Mouse (Mus musculus): ENCODE measurements around the gene Dera. TPM values are rescaled to one million over a fixed set of nuclear protein-coding genes. Genes with fewer than 3 reads are reported as not detected.
A peak's percentile ranks its signal among the peaks of the same experiment; 100 is the strongest.

The Dera gene
- polyA plus RNA-seq, 1 experiment from 2014 or later: 12.6 TPM

DNA sequence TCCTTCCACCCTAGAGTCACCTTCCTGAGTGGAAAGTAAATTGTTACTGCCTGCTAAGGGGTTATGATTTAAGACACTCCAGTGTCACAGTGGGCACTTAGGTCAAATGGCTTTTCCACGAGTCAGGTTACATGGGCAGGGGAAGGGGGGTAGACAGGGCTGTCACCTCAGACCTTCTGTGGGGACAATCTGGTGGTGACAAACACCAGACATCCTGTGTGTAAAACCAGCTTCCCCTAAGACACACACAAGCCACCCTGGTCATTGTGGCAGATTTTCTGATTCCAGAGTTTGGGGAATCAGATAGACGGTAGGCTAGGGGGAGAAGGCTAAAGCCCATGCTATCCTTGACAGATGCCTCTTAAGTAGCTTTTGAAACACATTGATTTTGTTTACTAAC lies 41.1 kb downstream of the Dera start:
- no peaks in the 10 kb centered on the region for H3K27me3 ChIP-seq
- 0 out of 2 replicates have a peak, but pooled peaks cover 2% of the 10 kb centered on the region for H3K4me1 ChIP-seq (replicated peaks)
- no peak overlapping the region for H3K9ac ChIP-seq
- no peak for ATAC-seq (ENCODE audit: low FRiP score, low read depth)
- H3K4me3 ChIP-seq: no peak overlapping the region
- peaks cover 5% of the 10 kb centered on the region; the same call in 1 of the 2 replicates for H3K9me3 ChIP-seq
- WGBS: 81% methylated on average over 2 of the region's 2 CpGs
- no peak overlapping the region for H3K4me2 ChIP-seq
- no peak overlapping the region for H3K27ac ChIP-seq (replicated peaks)
- H3K36me3 ChIP-seq: 0 out of 2 replicates have a peak, but pooled peaks cover 3% of the 10 kb centered on the region

DNA sequence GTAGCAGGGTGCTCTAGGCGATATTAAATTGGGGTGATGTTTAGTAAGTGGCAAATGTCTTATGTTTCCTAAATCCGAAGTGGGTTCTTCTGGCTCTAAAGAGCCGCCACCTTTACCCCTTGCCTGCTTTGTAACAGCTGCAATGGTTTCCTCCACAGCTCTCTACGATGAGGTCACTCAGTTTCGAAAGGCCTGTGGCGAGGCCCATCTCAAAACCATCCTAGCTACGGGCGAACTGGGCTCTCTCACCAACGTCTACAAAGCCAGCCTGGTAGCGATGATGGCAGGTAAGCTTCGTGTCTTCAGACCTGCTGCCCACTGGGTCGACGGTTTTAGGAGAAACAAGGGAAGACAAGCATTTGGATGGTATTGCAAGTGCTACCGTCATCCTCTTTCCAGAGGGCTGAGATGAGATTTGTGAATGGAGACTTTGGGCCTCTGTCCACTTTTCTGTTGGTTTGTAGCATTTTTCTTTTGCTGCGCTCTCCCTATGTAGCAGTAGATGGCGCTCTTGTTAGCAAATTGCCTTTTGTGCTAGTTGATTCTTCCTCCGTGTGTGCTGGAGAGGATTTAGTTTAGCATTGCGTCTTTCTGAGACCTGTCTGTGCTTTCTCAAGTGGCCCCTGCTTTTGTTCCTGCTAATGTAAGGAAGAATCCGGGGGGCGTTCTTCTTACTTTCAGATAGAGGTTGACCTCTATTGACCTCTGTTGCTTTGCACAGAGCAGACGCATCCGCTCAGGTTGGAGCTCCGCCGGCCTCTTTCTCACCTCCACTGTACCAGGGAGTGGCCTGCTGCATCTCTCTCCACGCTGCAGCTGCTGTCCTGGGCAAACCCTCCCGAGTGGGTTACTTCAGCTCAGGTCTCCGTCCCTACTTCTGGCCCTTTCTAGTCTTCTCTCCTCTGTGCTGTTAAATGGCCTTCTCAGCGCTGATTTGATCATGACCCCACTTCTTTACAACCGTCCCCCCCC lies 42.5 kb downstream of the Dera start:
- H3K36me3 ChIP-seq: 0 out of 2 replicates have a peak, but pooled peaks cover 3% of the 10 kb centered on the region
- H3K9ac ChIP-seq: no peak overlapping the region
- H3K4me2 ChIP-seq: no peak overlapping the region
- WGBS: 75% methylated on average over 29 of the region's 29 CpGs
- peaks cover 5% of the 10 kb centered on the region; the same call in 1 of the 2 replicates for H3K9me3 ChIP-seq
- H3K27ac ChIP-seq (replicated peaks): no peak overlapping the region
- 0 out of 2 replicates have a peak, but pooled peaks cover 2% of the 10 kb centered on the region for H3K4me1 ChIP-seq (replicated peaks)
- H3K27me3 ChIP-seq: no peaks in the 10 kb centered on the region
- no peak overlapping the region for H3K4me3 ChIP-seq
- ATAC-seq (ENCODE audit: low FRiP score, low read depth): peak; percentile 72; the same call in 1 of the 2 replicates

DNA sequence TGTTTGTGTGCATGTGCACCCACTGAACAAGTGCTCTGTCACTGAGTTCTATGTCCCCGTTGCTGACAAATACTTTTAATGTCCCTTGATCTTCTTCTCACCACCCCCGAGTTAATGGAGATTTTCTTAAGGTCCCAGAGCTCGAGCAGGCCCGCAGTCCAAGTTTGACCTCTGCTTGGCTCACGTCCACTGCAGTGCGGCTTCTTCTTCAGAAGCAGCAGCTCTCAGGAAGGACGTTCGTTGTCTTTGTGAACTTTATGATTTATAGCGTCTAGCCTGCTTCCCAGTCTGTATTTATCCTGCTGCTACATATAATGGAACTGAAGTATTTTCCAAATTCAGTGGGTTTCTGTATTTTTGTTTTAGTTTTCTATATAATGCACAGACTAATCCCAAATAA lies 44.9 kb downstream of the Dera start:
- Histone ChIP-seq H3K4me1 (replicated peaks) (0 out of 2 replicates have a peak, but pooled peaks cover 2% of the 10 kb centered on the region), H3K27me3 (no peaks in the 10 kb centered on the region), H3K27ac (replicated peaks) (no peak overlapping the region), H3K4me3 (no peak overlapping the region), H3K9ac (no peak overlapping the region), H3K4me2 (no peak overlapping the region), H3K36me3 (0 out of 2 replicates have a peak, but pooled peaks cover 3% of the 10 kb centered on the region), H3K9me3 (peaks cover 5% of the 10 kb centered on the region; the same call in 1 of the 2 replicates)
- WGBS: 95% methylated on average over 9 of the region's 9 CpGs
- ATAC-seq (ENCODE audit: low FRiP score, low read depth): no peak

DNA sequence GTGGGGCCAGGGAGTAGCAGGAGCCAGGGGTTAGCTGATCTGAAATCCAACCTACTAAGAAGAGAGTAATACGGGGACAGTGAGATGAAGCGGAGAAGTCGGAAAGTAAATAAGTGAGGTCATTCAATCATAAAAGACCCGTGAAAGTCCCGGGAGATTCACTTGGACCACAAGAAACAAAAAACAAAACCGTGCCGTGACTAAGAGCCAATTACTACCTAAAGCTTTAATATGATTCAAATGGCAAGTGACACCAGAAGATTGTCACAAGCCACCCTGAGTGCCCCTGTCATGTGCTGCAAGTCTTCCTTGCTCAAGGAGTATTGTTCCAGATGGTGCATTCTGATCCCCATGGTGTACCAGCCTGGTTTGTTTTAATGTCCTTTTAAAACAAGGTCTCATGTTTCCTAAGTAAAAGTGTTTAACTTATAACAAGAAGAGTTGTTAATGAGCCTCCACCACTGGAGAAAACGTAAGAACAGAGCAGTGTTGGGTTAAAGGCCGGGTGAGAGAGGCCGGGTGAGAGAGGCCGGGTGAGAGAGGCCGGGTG lies 49.2 kb downstream of the Dera start:
- Histone ChIP-seq H3K27ac (replicated peaks) (no peak overlapping the region), H3K36me3 (0 out of 2 replicates have a peak, but pooled peaks cover 3% of the 10 kb centered on the region)

DNA sequence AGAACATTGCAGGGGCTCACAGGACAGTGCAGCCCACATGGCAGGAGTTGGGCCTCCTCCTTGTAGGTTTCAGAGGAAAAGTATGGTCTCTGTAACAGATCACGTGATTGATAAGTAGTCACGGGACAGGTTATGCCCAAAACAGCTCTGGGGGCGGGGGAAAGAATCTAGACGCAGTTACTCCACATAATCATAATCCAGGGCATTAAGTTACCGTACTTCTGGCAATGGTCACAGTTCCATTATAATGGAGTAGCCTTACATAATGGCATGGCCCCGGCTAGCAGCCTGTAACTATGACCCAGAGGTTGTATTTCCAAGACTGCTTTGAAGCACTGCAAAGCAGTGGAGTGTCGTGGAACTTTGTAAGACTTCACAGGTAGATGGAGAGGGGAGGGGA lies 49.8 kb downstream of the Dera start:
- Histone ChIP-seq H3K4me2 (no peak overlapping the region), H3K4me3 (no peak overlapping the region), H3K9me3 (peaks cover 5% of the 10 kb centered on the region; the same call in 1 of the 2 replicates), H3K4me1 (replicated peaks) (no peaks in the 10 kb centered on the region), H3K9ac (no peak overlapping the region), H3K27me3 (no peaks in the 10 kb centered on the region), H3K27ac (replicated peaks) (no peak overlapping the region), H3K36me3 (0 out of 2 replicates have a peak, but pooled peaks cover 3% of the 10 kb centered on the region)
- 89% methylated on average over 7 of the region's 7 CpGs for WGBS
- no peak for ATAC-seq (ENCODE audit: low FRiP score, low read depth)

More for the DNA sequence above, 49.2 kb downstream of the Dera start:
- no peak overlapping the region for H3K9ac ChIP-seq
- H3K9me3 ChIP-seq: peaks cover 5% of the 10 kb centered on the region; the same call in 1 of the 2 replicates
- no peak overlapping the region for H3K4me3 ChIP-seq
- H3K4me2 ChIP-seq: no peak overlapping the region
- no peaks in the 10 kb centered on the region for H3K27me3 ChIP-seq
- no peaks in the 10 kb centered on the region for H3K4me1 ChIP-seq (replicated peaks)
- no peak for ATAC-seq (ENCODE audit: low FRiP score, low read depth)
- 76% methylated on average over 12 of the region's 12 CpGs for WGBS

DNA sequence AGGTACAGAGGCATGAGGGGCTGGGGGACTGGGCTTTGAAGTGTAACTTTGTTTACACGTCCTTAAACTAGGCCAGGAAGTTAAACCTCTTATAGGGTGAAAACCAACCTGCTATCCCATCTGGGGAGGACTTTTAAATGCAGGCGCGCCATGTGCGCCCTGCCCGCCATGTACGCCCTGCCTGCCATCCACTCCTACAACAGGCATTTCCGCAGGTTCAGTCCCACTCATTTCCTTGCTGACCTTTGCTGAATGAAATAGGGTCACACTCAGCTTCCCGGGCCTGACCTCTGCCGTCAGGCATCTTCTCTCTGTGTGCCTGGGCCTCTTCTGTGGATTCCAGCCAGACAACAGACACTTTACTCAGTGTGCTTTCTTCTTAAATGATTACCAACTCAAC lies 50.3 kb downstream of the Dera start:
- Histone ChIP-seq H3K4me2 (no peak overlapping the region), H3K27me3 (no peaks in the 10 kb centered on the region), H3K27ac (replicated peaks) (no peak overlapping the region), H3K9ac (no peak overlapping the region), H3K4me3 (no peak overlapping the region), H3K4me1 (replicated peaks) (no peaks in the 10 kb centered on the region), H3K9me3 (peaks cover 5% of the 10 kb centered on the region; the same call in 1 of the 2 replicates), H3K36me3 (0 out of 2 replicates have a peak, but pooled peaks cover 3% of the 10 kb centered on the region)
- whole genome bisulfite sequencing: 70% methylated on average over 9 of the region's 9 CpGs
- no peak for ATAC-seq (ENCODE audit: low FRiP score, low read depth)

DNA sequence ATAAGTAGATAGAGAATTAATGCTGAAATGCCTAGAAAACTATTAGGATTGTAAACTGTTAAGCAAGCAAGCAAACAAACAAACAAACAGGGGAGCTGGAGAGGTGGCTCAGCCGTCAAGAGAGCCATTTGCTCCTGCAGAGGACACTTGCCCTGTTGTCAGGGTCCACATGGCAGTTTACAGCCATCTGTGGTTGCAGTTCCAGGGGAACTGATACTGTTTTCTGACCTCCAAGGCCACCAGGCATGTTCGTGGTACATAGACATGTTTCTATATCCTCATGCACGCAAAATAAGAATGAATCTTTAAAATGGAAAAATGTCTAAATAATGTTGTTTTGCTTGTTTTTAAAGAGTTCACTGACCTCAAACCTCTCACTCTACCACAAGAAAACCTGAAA lies 52.0 kb downstream of the Dera start:
- no peak overlapping the region for H3K9ac ChIP-seq
- H3K36me3 ChIP-seq: no peaks in the 10 kb centered on the region
- H3K27ac ChIP-seq (replicated peaks): no peak overlapping the region
- no peak for ATAC-seq (ENCODE audit: low FRiP score, low read depth)
- 94% methylated on average over 3 of the region's 3 CpGs for WGBS
- H3K4me1 ChIP-seq (replicated peaks): no peaks in the 10 kb centered on the region
- no peaks in the 10 kb centered on the region for H3K9me3 ChIP-seq
- no peak overlapping the region for H3K4me2 ChIP-seq
- H3K4me3 ChIP-seq: no peak overlapping the region
- no peaks in the 10 kb centered on the region for H3K27me3 ChIP-seq

DNA sequence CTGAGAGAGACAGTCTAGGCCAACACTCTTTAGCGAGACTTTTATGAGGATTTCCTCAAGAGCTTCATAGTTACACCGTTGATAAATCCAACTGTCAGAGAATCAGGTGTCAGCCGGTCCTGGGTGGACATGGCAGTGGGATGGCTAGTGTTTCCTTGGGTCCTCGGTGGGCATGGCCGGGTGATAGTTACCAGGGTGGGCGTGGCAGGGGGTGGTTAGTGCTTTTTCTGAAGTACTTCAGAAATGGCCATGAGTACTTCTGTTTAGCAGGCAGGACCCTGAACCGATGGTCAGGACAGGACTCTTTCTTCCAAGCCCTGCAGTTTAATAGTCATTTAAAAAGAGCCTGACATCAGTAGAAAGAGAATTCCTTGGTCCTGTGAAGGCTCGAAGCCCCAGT lies 52.5 kb downstream of the Dera start:
- H3K4me1 ChIP-seq (replicated peaks): no peaks in the 10 kb centered on the region
- ATAC-seq (ENCODE audit: low FRiP score, low read depth): no peak
- no peaks in the 10 kb centered on the region for H3K36me3 ChIP-seq
- H3K4me2 ChIP-seq: no peak overlapping the region
- H3K9ac ChIP-seq: no peak overlapping the region
- no peaks in the 10 kb centered on the region for H3K9me3 ChIP-seq
- no peak overlapping the region for H3K4me3 ChIP-seq
- 93% methylated on average over 8 of the region's 8 CpGs for WGBS
- H3K27me3 ChIP-seq: no peaks in the 10 kb centered on the region
- H3K27ac ChIP-seq (replicated peaks): no peak overlapping the region

DNA sequence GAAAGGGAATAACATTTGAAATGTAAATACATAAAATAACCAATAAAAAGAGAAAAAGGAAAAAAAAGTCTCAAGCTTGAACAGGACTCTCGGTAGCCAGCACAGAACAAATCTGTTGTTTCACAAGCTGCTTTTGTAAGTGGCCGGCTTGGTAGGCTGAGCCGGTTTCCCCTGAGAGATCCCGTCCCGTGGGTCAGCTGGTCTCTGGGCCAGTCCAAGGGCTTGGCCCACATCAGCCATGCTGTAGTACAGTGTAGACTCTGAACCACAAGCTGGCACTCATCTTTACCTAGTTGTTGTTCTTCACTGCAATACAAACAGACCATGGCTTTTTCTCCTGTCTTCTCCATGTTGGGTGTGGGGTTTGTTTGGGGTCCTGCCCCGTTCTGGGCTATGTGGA lies 53.0 kb downstream of the Dera start:
- H3K4me1 ChIP-seq (replicated peaks): no peaks in the 10 kb centered on the region
- 98% methylated on average over 6 of the region's 6 CpGs for WGBS
- H3K4me3 ChIP-seq: no peak overlapping the region
- no peak overlapping the region for H3K4me2 ChIP-seq
- ATAC-seq (ENCODE audit: low FRiP score, low read depth): no peak
- H3K9me3 ChIP-seq: no peaks in the 10 kb centered on the region
- H3K27ac ChIP-seq (replicated peaks): no peak overlapping the region
- H3K27me3 ChIP-seq: no peaks in the 10 kb centered on the region
- H3K36me3 ChIP-seq: no peaks in the 10 kb centered on the region
- no peak overlapping the region for H3K9ac ChIP-seq

DNA sequence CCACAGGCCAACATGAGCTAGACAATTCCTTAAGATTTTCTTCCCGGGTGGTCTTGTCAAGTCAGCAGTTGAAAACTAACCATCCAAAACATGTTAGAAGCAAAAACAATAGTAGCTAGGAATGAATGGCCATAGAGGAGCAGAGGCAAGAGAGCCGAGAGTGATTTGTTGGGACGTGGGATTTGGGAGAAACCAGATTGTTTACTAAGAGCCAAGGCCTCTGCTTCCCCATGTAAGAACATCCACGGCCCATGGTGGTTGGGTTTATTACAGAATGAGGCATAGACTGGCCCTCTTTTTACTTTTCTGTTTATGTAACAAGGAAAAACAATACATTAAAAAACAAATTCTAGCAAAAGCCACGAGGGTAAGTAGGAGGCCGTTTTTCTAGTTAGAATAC lies 54.4 kb downstream of the Dera start:
- Histone ChIP-seq H3K9ac (no peak overlapping the region), H3K36me3 (no peaks in the 10 kb centered on the region)
- WGBS: 73% methylated on average over 6 of the region's 6 CpGs

DNA sequence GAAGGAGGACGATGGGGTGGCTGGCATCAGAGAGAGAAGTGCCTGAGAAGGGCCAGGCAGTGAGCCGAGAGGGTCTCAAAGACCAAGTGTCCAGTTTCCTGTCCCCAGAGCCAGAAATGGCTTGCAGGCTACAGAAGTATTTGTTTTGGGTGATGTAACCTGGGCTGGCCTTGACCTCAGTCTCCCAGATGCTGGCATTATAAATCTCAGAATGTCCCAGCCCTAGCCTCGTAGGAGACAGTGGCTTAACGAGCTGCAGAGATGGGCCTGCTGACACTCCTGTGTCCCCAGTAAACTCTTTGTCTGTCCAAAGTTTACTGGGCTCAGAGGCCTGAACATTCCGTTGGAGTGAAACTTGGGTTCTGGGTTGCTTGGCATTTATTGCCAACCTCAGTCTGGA lies 55.8 kb downstream of the Dera start:
- H3K4me1 ChIP-seq (replicated peaks): no peaks in the 10 kb centered on the region
- 81% methylated on average over 5 of the region's 5 CpGs for WGBS
- H3K9ac ChIP-seq: no peak overlapping the region
- H3K27me3 ChIP-seq: no peaks in the 10 kb centered on the region
- H3K9me3 ChIP-seq: no peaks in the 10 kb centered on the region
- H3K36me3 ChIP-seq: no peaks in the 10 kb centered on the region
- H3K27ac ChIP-seq (replicated peaks): no peak overlapping the region
- no peak for ATAC-seq (ENCODE audit: low FRiP score, low read depth)
- no peak overlapping the region for H3K4me2 ChIP-seq
- H3K4me3 ChIP-seq: no peak overlapping the region

More for the DNA sequence above, 54.4 kb downstream of the Dera start:
- Histone ChIP-seq H3K4me3 (no peak overlapping the region), H3K27me3 (no peaks in the 10 kb centered on the region), H3K27ac (replicated peaks) (no peak overlapping the region), H3K4me1 (replicated peaks) (no peaks in the 10 kb centered on the region), H3K9me3 (no peaks in the 10 kb centered on the region), H3K4me2 (no peak overlapping the region)
- no peak for ATAC-seq (ENCODE audit: low FRiP score, low read depth)

DNA sequence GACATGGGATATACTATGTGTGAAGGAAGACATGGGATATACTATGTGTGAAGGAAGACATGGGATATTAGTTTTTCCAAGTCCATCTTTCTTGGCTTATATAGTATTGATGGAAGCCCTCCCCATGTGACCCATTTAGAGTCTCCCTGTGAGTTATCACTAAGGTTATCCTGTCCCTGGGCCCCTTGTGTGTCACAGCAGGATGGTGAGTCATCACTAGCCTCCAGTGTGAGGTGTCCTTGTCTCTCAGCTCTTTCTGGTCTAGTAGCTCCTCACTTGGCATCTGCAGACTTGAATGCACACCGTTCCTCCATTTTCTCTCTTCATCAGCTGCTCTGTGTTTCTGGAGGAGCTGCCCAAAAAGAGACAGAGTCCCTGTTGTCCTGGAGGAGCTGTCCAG lies 59.7 kb downstream of the Dera start:
- H3K27ac ChIP-seq (replicated peaks): no peak overlapping the region
- no peaks in the 10 kb centered on the region for H3K9me3 ChIP-seq
- 92% methylated on average over 1 of the region's 1 CpGs for WGBS
- H3K9ac ChIP-seq: no peak overlapping the region
- H3K4me1 ChIP-seq (replicated peaks): no peaks in the 10 kb centered on the region
- H3K4me3 ChIP-seq: no peak overlapping the region
- no peak overlapping the region for H3K4me2 ChIP-seq
- H3K36me3 ChIP-seq: no peaks in the 10 kb centered on the region
- no peak for ATAC-seq (ENCODE audit: low FRiP score, low read depth)
- no peaks in the 10 kb centered on the region for H3K27me3 ChIP-seq

All from hindbrain, embryonic 15.5 days (tissue).